Mouse (Mus musculus) hindlimb bud, embryonic 11.5 days (tissue): Measurements from ENCODE around the gene Pik3cd.
"Not testable (repeated sequence)": the region's sequence is repeated elsewhere in the genome, so short reads cannot be mapped to it uniquely, and the experiment has no call there.

ENCODE experiments used
- DNase-seq: peaks from one replicate; pipeline ENCODE4 v3.0.0-alpha.2; 2012; ENCODE audit warnings: low read depth, low spot score; ENCODE audit errors: extremely low spot score

The Pik3cd gene

DNA sequence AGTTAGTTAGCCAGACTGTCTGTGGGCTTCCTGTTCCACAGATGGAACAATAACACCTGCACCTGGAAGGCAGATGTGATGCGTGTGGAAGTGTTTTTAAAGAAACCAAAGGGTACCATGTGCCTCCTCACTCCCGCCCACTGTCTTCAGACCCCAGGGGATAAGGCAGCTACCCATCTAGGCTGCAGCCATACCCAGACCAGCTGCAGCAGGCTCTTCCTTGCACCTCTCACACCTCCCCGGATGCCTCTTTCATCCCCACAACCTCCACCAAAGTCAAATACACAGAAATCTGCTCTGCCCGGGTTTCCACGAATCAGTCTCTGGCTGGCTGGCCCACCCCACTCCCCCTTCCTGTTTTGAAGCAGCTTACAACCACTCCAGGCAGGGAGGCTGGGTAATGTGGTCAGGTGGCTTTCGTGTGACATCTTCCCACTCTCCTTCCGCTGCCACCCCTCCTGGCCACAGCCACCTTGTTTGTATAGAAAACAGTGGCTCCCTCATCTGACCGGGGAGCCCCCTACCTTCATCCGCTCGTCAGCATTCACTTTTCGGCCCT is 44.4 kb downstream of the Pik3cd start:
- DNase-seq: no peak

DNA sequence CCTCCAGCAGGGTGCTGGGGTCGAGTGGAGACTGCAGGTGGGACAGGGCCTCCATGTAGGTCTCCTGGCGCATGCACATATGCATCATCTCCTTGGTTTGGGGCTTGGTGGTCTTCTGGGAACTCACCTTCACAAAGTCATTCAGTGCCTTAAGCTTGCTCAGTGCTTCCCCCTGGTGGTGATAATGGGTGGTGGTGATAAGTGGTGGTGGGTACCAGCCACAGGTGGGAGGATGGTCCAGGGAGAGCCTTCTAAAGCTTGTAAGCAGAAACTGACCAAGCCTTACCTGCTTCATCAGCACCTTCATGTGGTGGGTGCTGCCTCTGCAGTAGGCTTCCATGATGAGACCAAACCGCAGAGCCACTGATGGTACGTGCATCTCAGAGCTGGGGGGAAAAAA is 48.1 kb downstream of the Pik3cd start:
- no peak for DNase-seq

DNA sequence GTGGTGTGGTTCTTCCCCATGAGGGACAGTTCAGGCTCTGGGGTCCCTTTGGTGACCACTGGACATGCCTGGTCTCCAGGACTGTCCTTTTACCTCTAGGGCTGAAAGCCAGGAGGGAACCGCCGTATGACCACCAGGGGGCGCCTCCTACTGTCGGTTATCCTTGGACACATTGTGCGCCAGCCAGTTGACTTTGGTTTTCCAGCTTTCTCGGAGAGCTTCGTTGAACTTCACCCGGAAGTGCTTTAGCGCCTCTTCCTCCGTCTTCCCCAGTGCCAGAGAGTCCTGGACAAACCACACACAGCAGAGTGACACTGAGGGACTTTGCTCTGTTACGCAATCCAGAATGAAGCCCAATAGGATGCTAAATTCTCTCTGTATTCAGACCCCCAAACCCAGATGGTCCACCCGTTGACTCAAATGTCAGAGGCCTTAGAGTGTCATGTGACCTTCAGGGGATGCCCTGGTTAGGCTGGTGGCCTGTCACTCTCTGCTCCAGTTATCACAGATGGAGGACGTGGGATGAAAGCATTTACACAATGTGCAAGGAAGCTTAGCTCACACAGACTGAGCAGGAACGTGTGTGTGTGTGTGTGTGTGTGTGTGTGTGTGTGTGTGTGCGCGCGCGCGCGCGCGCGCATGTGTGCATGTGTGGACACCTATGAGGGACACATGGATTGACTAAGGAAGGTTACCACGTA is 51.7 kb downstream of the Pik3cd start:
- no peak for DNase-seq

DNA sequence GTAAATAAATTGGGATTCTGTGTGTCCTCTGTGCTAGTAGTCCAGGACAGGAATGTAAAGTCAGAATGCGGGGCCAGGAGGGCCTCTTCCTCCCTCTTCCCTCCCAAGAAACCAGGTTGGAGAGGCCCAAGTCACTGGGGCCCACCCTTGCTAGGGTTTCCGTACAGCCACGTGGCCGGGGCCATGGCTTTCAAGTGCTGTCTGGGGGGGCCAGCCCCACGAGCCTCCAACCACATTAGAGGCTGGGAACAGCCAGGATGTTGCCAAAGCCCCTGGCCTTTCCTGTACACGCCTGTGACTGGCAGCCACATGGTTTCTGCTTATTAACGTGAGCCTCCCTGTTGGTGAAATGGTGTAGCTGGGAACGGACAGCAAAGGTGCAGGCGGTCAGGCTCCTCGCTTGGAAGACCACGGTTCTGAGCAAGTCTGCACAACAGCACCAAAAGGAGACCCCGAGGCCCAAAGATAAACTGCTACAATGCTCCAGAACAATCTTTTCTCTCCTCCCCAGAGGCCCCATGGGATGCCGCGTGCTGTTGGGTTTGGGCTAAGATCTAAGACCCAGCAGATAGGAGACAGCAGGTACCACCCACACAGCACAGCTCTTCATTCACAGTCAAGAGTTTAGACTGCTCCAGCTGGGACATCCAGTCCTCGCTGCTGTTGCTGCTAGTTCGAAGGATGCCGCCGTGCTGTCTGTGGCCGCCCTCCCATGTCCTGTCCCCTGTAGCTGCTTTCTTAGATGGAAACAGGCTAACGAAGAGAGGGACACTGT is 54.2 kb downstream of the Pik3cd start:
- DNase-seq: no peak

DNA sequence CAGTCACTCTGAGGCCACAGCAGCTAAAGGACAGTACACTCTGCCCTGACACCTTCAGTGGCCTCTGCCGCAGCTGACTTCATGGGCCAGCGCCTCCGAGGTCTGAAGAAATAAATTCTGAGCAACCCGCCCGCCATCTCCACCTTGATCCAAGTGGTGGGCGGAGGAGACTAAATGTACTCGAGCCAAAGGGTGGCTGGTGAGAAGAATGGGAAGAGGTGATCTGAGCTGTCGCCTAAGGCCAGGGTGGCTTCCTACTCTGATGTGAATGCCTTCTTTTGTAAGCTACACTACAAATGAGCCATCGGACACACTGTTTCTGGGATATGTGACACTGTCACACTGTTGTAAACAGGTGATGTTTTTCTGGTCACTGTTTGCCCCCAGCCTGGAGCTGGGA is 56.6 kb downstream of the Pik3cd start:
- no peak for DNase-seq

DNA sequence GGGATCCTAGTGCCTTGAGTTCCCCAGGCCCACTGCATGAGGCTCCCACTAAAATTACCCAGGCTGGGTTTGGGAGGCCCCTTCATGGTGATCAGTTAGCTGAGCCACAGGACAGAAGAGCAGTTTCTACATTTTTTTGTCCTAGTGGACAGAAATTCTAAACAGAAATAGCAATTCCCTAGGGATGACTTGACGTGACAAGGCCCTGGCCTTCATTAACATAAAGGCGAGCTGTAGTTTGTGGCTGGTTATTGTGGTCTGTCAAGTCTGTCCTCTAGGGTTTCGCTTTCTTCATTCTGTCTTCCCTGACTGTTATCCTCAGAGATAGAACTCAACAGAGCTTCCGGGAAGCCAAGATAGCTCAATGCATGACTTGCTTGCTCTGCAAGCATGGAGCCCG is 60.4 kb downstream of the Pik3cd start:
- DNase-seq: no peak

DNA sequence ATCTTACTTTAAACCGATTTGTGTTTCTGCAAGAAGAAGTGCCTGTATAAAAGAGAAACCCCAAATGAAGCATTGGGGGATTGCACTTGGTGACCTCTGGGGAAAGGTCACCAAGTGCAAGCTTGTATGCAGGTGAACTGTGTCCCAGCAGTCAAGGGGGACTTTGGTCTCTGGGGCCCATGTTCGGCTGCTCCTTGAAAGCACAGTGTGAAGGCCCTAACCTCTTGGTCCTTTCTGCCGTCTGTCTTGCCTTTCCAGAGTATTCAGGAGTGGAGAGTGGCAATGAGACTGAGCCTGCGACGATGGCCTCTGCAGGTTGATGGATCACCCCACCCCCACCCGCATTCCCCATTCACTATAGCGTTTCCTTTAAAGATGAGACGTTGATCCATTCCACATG is 61.0 kb downstream of the Pik3cd start:
- no peak for DNase-seq

DNA sequence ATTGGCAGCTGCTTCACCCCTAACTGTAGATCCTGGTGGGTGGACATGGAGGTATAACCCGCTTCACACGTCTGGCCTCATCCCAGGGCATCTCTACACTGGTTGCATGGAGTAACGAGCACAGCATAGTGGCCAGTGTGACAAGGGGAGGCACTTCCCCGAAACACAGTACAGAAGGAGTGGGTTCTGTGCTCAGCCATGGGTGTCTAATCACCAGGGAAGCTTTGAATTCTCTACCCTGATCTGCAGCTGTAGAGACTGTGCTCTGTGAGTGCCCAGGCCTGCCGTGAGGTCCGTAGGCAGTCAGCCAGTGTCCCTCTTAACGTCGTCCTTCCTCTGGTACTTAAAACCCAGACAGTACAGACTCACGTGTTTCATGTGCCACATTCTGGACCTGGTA is 61.5 kb downstream of the Pik3cd start:
- no peak for DNase-seq

DNA sequence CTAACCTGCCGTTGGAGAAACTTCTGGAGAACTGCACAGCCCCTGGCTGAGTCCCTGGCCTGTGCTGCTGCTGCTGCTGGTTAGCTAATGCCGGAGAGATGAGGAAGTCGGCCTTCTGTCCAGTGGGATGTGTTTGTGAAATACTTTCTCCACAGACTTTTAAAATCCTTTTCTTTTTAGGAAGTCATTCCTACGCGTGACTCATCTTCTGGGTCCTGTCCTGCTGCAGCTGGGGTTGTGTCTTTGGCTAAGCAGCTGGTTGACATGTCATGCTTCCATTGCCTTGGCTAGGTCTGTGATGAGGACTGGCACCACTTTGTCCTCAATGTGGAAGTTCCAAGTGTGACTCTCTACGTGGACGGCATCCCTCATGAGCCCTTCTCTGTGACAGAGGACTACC is 64.4 kb downstream of the Pik3cd start:
- DNase-seq: no peak

DNA sequence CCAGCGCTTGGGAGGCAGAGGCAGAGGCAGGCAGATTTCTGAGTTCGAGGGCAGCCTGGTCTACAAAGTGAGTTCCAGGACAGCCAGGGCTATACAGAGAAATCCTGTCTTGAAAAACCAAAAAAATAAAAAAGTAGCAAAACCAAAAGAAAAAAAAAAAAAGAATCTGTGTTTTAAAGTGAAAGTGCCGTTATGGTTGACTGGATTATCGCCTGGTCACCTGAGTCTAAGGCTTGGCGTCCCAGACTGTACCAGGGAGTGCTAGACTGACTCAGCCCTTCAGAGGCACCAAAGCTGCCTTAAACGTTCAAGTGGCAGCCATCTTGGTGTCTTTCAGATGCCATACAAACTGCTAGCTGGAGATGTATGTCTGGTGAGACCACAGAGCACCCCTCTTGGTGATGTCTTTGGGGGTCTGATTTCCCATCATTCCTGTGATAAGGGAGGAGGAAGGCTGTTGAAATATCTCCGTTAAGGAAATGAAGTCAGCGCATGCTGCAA is 66.4 kb downstream of the Pik3cd start:
- no peak for DNase-seq

DNA sequence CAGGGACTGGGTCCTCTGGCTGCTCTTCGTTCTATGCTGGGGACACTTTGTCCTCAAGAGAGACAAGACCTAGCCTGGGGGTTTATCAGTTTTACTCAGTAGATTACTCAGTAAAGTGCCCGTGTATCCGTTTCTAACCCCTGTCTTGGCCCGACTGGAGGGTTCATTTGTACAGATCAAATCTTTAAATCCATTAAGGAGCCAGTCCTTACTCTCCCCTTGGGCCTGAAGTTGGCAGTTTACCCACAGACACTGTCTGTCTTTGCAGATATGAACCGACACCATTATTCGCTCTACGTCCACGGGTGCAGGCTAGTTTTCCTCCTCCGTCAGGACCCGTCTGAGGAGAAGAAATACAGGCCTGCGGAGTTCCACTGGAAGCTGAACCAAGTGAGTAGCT is 67.4 kb downstream of the Pik3cd start:
- DNase-seq: no peak

DNA sequence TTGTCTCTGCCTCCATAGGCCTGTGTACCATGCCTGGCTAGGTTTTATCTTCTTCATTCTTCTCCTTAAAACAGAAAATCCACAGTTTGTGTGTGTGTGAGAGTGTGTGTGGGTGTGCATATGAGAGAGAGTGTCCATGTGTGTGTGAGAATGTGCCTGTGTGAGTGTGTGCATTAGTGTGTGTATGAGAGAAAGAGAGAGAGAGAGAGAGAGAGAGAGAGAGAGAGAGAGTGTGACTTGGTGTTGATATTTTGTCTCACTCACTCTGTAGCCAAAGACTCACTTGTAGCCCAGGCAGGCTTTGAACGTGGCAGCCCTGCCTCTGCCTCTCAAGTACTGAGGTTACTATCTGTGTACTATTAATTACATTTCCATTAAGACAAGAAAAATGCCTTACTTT is 68.2 kb downstream of the Pik3cd start:
- DNase-seq: no peak

DNA sequence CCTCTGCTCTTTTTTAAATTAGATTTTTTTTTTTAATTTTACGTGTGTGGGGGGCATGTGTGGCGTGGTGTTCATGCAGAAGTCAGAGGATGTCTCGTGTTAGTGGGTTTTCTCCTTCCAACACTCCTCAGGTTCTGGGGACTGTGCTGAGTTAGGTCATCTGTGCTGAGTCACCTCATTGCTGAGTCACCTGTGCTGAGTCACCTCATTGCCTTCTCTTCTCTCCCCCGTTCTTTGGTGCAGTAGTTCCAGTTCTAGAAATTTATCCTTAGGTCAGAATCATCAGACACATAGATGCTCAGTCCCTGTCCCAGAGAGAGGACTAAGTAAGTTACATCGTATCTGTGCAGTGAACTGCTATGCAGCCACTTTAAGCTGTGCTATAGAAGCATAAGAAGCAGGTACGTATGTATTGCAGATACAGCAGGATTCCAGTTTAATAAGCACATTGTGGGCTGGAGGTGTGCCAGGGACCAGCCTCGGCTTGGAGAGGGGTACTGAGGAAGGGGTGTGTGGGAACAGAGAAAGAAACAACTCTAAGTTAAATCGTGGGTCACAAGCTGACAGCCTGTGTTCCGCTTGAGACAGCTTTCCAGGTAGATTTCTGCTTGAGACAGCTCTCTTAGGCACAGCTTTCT is 69.6 kb downstream of the Pik3cd start:
- DNase-seq: no peak

DNA sequence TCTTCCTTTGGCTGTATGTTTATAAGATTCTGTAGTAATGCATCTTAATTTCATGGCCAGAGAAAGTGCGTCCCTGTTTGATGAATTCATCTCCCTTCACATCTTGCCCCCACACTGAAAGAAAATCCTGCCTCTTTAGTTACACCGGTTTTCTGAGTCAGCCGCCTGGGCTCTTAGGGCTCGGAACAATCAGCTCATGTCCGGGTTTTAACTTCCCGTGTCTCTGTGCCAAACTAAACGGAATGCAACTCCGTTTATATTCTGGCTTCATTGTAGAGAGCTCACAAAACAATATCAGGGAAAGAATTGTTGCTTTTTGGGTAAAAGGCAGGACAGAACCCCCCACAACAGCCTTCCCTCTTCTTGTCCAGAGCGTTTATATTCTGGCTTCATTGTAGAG is 73.6 kb downstream of the Pik3cd start:
- no peak for DNase-seq

DNA sequence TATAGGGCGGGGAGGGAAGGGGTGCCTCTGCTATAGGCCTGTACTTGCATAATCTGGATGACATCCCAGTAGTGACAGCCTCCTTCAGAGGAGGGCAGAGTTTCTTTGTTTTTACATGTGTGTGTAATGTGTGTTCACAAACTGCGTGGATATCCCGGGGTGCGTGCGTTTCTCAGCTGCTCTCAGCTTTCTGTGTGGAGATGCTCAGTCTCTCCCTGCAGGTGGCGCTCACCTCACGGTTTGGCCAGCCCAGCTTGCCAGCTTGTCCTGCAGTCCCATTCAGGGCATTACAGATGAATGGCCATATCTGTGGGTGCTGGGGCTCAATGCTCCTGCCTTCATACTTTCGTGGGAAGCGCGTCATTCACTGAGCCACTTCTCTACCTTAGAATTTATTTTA is 74.0 kb downstream of the Pik3cd start:
- DNase-seq: no peak

DNA sequence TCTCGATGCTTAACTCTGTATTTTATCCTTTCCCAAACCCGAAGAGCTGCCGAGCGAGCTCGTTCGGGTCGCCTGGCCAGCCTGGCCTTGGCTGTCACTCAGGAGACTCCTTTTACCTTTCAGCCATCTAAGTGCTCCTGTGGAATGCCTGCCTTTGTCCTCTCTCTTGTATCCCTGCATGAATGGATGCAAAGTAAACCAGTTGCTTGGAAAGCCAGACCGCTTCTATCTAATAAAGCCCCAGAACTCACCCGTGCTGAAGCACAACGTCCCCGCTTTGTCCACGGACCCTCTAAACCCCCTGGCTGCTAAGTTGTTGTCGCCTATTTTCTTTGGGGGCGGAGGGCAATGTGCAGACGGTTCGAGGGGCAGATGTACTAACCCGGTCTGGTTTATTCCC is 75.6 kb downstream of the Pik3cd start:
- no peak for DNase-seq

DNA sequence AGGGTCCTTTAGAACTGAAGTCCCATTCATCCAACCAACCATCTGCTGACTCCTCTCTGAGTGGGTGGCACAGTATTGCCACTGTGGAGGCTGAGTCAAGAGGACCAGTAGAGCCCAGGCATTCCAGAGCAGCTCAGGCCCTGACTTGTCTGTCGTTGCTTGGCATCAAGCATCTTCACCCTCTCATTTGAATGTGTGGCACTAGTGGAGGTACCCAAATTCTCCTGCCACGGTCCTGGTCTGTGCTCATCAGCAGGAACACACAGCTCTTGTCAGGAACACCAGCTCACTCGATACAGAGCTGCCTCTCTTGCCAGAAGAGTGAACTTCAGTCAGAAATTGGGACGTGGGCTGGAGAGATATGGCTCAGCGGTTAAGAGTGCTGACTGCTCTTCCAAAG is 78.7 kb downstream of the Pik3cd start:
- no peak for DNase-seq

DNA sequence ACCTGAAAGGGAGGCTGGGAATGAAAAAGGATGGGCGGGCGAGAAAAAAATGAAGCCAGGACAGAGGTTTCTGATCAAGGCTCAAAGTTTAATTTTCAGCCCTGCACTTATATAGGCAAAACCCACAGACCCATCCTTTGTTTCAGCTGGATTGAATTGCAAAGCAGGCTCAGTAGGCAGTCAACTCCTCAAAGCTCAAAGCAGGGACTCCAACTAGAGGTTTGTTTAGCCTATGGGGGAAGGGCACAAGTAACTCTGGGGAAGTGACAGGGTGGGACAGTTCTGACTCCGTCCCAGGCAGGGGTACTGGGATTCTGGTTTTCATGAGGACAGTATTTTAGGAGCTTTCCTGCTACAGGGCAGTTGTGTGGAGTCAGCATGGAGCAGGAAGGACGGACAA is 81.1 kb downstream of the Pik3cd start:
- no peak for DNase-seq

DNA sequence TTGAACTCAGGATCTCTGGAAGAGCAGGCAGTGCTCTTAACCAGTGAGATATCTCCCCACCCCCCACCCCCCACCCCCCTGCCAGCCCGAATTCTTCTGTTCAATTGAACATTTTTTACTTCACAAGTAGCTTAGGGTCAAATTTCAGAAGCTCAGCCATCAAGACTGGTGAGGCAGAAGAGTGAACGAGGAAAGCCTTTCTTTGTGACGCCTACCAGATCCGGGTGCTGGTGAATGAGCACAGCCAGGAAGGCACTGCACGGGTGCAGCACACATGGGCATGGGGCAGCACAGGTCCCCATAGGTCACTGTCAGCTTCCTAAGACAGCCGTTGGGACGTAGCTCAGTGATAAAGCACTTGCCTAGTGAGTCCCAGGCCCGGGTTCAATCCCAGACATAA is 82.4 kb downstream of the Pik3cd start:
- no peak for DNase-seq

DNA sequence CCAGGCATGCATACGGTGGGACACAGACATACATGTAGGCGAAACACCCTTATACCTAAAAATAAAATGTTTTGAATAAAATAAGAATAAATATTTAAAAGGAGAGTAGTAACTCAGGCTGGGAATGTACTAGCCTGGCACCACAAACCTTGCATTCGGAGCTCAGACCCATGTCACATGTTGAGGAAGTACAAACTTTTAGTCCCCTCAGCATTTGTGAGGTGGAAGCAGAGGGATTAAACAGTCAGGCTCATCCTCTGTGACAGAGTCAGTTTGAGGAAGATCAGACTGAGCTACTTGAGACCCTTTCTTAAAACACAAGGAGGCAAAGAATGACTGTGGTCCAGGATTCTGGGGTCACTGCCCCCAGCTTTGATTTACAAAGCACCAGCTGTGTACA is 85.4 kb downstream of the Pik3cd start:
- DNase-seq: not testable (repeated sequence)

DNA sequence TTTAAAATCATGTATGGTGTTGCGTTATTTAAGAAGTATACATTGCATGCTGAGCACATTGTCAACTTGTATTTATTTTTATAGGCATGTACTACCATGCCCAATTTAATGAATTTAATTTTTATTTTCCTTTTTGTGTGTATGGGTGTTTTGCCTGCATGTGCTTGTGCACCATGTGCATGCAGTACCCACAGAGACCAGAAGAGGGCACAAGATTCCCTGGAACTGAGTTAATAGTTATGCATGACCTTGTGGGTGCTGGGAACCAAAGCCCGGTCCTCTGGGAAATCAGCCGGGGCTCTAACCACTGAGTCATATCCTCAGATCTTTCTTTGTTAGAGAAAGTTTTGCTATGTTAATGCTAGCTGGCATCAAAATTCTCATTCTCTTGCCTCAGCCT is 87.5 kb downstream of the Pik3cd start:
- no peak for DNase-seq

DNA sequence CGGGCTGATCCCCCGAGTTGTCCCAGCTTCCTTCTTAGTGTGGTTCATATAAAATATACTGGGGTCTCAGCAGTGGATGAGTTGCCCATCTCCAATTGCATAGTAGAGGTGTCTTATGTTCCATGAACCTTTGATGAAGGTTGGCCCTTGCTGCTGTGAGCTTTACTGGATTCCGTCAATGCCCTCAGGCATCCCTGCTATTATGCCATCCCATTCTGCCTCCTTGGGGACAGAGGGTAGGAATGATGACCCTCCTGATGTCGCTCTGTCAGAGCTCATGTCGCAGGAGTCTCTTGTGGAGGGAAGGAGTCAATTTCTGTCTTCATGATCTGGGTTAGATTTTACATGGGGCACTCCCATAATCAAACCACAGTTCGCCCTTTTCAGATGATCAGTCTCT is 88.9 kb downstream of the Pik3cd start:
- DNase-seq: not testable (repeated sequence)
